Mouse (Mus musculus) limb, embryonic 12.5 days (tissue): Measurements from ENCODE around the gene Zfp972. TPM values are rescaled to one million over a fixed set of nuclear protein-coding genes. Genes with fewer than 3 reads are reported as not detected.
"Not testable (repeated sequence)": the region's sequence is repeated elsewhere in the genome, so short reads cannot be mapped to it uniquely, and the experiment has no call there.

Experiments
- ATAC-seq: fragments of 200-750 bp; cut with Nextera tagmentation; 2 replicates; pipeline ENCODE4 v1.8.0; 2017; ENCODE audit warnings: low read depth, moderate TSS enrichment; ENCODE audit not compliant: insufficient number of reproducible peaks, insufficient read depth, low FRiP score, low TSS enrichment
- H3K27ac ChIP-seq: fragments of 300-500 bp; sonication (generic); 2 replicates; pipeline ENCODE4 v1.5.1; 2016; ENCODE audit warnings: mild to moderate bottlenecking, moderate library complexity
- H3K27me3 ChIP-seq: fragments of 300-500 bp; sonication (generic); 2 replicates; pipeline ENCODE4 v1.6.1; 2016; ENCODE audit warnings: mild to moderate bottlenecking, moderate library complexity
- H3K36me3 ChIP-seq: fragments of 300-500 bp; sonication (generic); 2 replicates; pipeline ENCODE4 v1.6.1; 2016; ENCODE audit warnings: mild to moderate bottlenecking, moderate library complexity
- H3K4me1 ChIP-seq: fragments of 300-500 bp; sonication (generic); replicated peaks from 2 replicates; pipeline ENCODE4 v1.6.1; 2016
- H3K4me2 ChIP-seq: fragments of 300-500 bp; sonication (generic); 2 replicates; pipeline ENCODE4 v1.6.1; 2016; ENCODE audit warnings: mild to moderate bottlenecking, moderate library complexity
- H3K4me3 ChIP-seq: fragments of 300-500 bp; sonication (generic); replicated peaks from 2 replicates; pipeline ENCODE4 v1.5.1; 2016; ENCODE audit warnings: mild to moderate bottlenecking
- H3K9ac ChIP-seq: fragments of 300-500 bp; sonication (generic); replicated peaks from 2 replicates; pipeline ENCODE4 v1.6.1; 2016; ENCODE audit warnings: mild to moderate bottlenecking, moderate library complexity
- H3K9me3 ChIP-seq: fragments of 300-500 bp; sonication (generic); 2 replicates; pipeline ENCODE4 v1.6.1; 2016; ENCODE audit warnings: mild to moderate bottlenecking, moderate library complexity
- WGBS: fragments of 180-500 bp; shearing (Covaris S2); methylation state at CpG from one replicate; pipeline ENCODE4 v1.1.7; 2016; 5-methylcytosine and 5-hydroxymethylcytosine counted together
- polyA plus RNA-seq: library from polyadenylated mRNA; unstranded; fragments of >200 nt; fragmentation: Nextera tagmentation; extraction: Ambion mirVana; gene quantifications from 2 replicates; pipeline ENCODE4 v1.2.1, GENCODE M21; 2016

The Zfp972 gene
- polyA plus RNA-seq = 0.41 and 1.5 TPM in 2 replicates

- H3K4me1 ChIP-seq, H3K36me3 ChIP-seq, H3K27me3 ChIP-seq, H3K27ac ChIP-seq, ATAC-seq, H3K4me3 ChIP-seq, H3K9ac ChIP-seq, H3K4me2 ChIP-seq, H3K9me3 ChIP-seq: not testable (repeated sequence)
- 52% methylated on average over 3 of the region's 5 CpGs for WGBS
These were observed at the start of gene Zfp972 for GRCm38 (mm10) chr2:177925563-177926103. TSS of gene Zfp972 (minus strand) at chr2:177925613.

GRCm38 (mm10) chr2:177974814-177975213 lies 49.4 kb upstream of the Zfp972 start:
- H3K4me1 ChIP-seq, H3K36me3 ChIP-seq, ATAC-seq, H3K27ac ChIP-seq, H3K9ac ChIP-seq, H3K27me3 ChIP-seq, H3K4me3 ChIP-seq, H3K4me2 ChIP-seq, H3K9me3 ChIP-seq: not testable (repeated sequence)
- 76% methylated on average over 7 of the region's 7 CpGs for WGBS

GRCm38 (mm10) chr2:177957145-177957544 lies 31.7 kb upstream of the Zfp972 start, which contains the start of gene Gm14326:
TSS of gene Gm14326 (minus strand) at chr2:177957297.
- not testable (repeated sequence) for H3K4me1 ChIP-seq, ATAC-seq, H3K9me3 ChIP-seq, H3K27ac ChIP-seq, H3K36me3 ChIP-seq, H3K27me3 ChIP-seq
- 0% methylated on average over 4 of the region's 7 CpGs for WGBS
- H3K4me3 ChIP-seq = peak within 1 kb of the TSS; percentile 49
- peak within 1 kb of the TSS; percentile 45 for H3K4me2 ChIP-seq
- peak within 1 kb of the TSS; percentile 59 for H3K9ac ChIP-seq

- H3K4me1 ChIP-seq, H3K27me3 ChIP-seq, H3K36me3 ChIP-seq, ATAC-seq, H3K9me3 ChIP-seq, H3K27ac ChIP-seq: not testable (repeated sequence)
- Histone ChIP-seq H3K9ac (peak overlapping the region; percentile 59), H3K4me2 (peak overlapping the region; percentile 45), H3K4me3 (peak overlapping the region; percentile 49)
- WGBS = 2% methylated on average over 18 of the region's 18 CpGs
These were observed 31.3 kb upstream of the Zfp972 start for GRCm38 (mm10) chr2:177956734-177957133.

- WGBS = 94% methylated on average over 5 of the region's 12 CpGs
- not testable (repeated sequence) for H3K4me3 ChIP-seq, H3K9me3 ChIP-seq, H3K4me1 ChIP-seq, H3K27ac ChIP-seq, ATAC-seq, H3K4me2 ChIP-seq, H3K27me3 ChIP-seq, H3K36me3 ChIP-seq, H3K9ac ChIP-seq
These were observed 22.1 kb downstream of the Zfp972 start for GRCm38 (mm10) chr2:177903276-177903675.

GRCm38 (mm10) chr2:177898171-177898570 lies 27.2 kb downstream of the Zfp972 start:
- not testable (repeated sequence) for H3K36me3 ChIP-seq, H3K4me2 ChIP-seq, H3K27ac ChIP-seq, H3K4me1 ChIP-seq, H3K9me3 ChIP-seq, H3K9ac ChIP-seq, H3K27me3 ChIP-seq, H3K4me3 ChIP-seq, ATAC-seq
- WGBS = 81% methylated on average over 2 of the region's 3 CpGs

GRCm38 (mm10) chr2:177897046-177897578 lies 28.3 kb downstream of the Zfp972 start, which contains the start of gene Gm14327:
TSS of gene Gm14327 (plus strand) at chr2:177897096.
- not testable (repeated sequence) for ATAC-seq
- 43% methylated on average over 11 of the region's 13 CpGs for WGBS

GRCm38 (mm10) chr2:177887743-177888142 lies 37.7 kb downstream of the Zfp972 start:
- not testable (repeated sequence) for H3K27ac ChIP-seq, H3K36me3 ChIP-seq, H3K9ac ChIP-seq, H3K4me1 ChIP-seq, H3K27me3 ChIP-seq, H3K4me3 ChIP-seq, H3K9me3 ChIP-seq, ATAC-seq, H3K4me2 ChIP-seq
- 96% methylated on average over 14 of the region's 14 CpGs for WGBS

More at GRCm38 (mm10) chr2:177897046-177897578, 28.3 kb downstream of the Zfp972 start, which contains the start of gene Gm14327:
- not testable (repeated sequence) for H3K4me2 ChIP-seq, H3K27me3 ChIP-seq, H3K9ac ChIP-seq, H3K4me1 ChIP-seq, H3K9me3 ChIP-seq, H3K36me3 ChIP-seq, H3K27ac ChIP-seq
- H3K4me3 ChIP-seq = peak within 1 kb of the TSS; percentile 26

GRCm38 (mm10) chr2:177862254-177862653 lies 63.2 kb downstream of the Zfp972 start:
- not testable (repeated sequence) for H3K9ac ChIP-seq, H3K4me1 ChIP-seq, H3K27me3 ChIP-seq, H3K4me3 ChIP-seq, H3K9me3 ChIP-seq, H3K36me3 ChIP-seq, ATAC-seq, H3K27ac ChIP-seq, H3K4me2 ChIP-seq
- WGBS = 86% methylated on average over 2 of the region's 2 CpGs

Other genes starting within 250 kb of the Zfp972 start
- 8.9 and 12.3 TPM in 2 replicates for gene Gm14322, start 166.3 kb downstream of the Zfp972 start, polyA plus RNA-seq
- 31.1 and 33.6 TPM in 2 replicates for gene Gm14325, start 85.3 kb downstream of the Zfp972 start, polyA plus RNA-seq
- gene Gm14327, start 28.5 kb downstream of the Zfp972 start, polyA plus RNA-seq = 2.6 TPM in 2 replicates
- 16.7 and 17.9 TPM in 2 replicates for gene Gm14326, start 31.7 kb upstream of the Zfp972 start, polyA plus RNA-seq
- gene Zfp971, start 97.7 kb upstream of the Zfp972 start, polyA plus RNA-seq = 10.8 and 12.6 TPM in 2 replicates
- 17.5 and 18.5 TPM in 2 replicates for gene Zfp931, start 152.9 kb upstream of the Zfp972 start, polyA plus RNA-seq
- 2.3 and 2.7 TPM in 2 replicates for gene Phactr3, start 193.4 kb upstream of the Zfp972 start, polyA plus RNA-seq